21 mouse cellular contexts compared by ENCODE assay signal in genomic region chr4:100409521-100409920, GRCm38 (mm10).
DNase-seq lines count a peak whose midpoint lies in the region.
"Had no signal": no experiment of that assay in that cellular context is flagged by ENCODE, and none has a peak within 500 bp of the region (broad histone marks: within the 10 kb centered on the region; RNA-seq: fewer than 3 reads in every experiment).

No protein-coding gene starts in this region.

- no peak overlapping the region for H3K4me3 ChIP-seq in heart, embryonic 10.5 days
- H3K4me3 ChIP-seq: embryonic facial prominence, embryonic 10.5 days; embryonic facial prominence, embryonic 12.5 days; forebrain, embryonic 13.5 days; forebrain, embryonic 15.5 days had no signal

- no peaks in the 10 kb centered on the region; the same call in 1 of the 2 replicates for H3K9me3 ChIP-seq in heart, embryonic 10.5 days
- H3K9me3 ChIP-seq: embryonic facial prominence, embryonic 12.5 days; forebrain, embryonic 13.5 days; forebrain, embryonic 15.5 days had no signal

- H3K27me3 ChIP-seq in heart, embryonic 10.5 days (ENCODE audit: insufficient read depth, poor library complexity, severe bottlenecking): peaks cover 32% of the 10 kb centered on the region; the same call in 1 of the 2 replicates
- H3K27me3 ChIP-seq: CH12.LX; embryonic facial prominence, embryonic 12.5 days; forebrain, embryonic 13.5 days; forebrain, embryonic 15.5 days; Patski had no signal

- H3K36me3 ChIP-seq in heart, embryonic 10.5 days: 0 out of 2 replicates have a peak, but pooled peaks cover 4% of the 10 kb centered on the region
- H3K36me3 ChIP-seq: embryonic facial prominence, embryonic 12.5 days; forebrain, embryonic 15.5 days; G1E had no signal

- peak; percentile 34 to 66 for DNase-seq in adrenal gland, adult (ENCODE audit: inconsistent age in 2 of 2, low spot score in 1 of 2)
- no peak for DNase-seq in adrenal gland, postnatal 4 days (ENCODE audit: low spot score in 2 of 2)
- peak; percentile 21 for DNase-seq in adrenal gland, adult 8-10 months
- no peak for DNase-seq in adrenal gland, postnatal 25 days
- peak; percentile 83 for DNase-seq in heart, adult 11 months
- no peak for DNase-seq in heart, embryonic 10.5 days (ENCODE audit: low spot score)
- DNase-seq in retina, embryonic 14.5 days (ENCODE audit: low spot score): no peak
- DNase-seq: B cell, adult 2 months; cerebellum, adult 11-12 months; cerebellum, adult 2 months; cerebellum, adult 9-10 months; cerebellum, postnatal 10 days; cerebellum, postnatal 25 days; forebrain, postnatal 0 days had no signal

- H3K27ac ChIP-seq in heart, embryonic 10.5 days: no peak overlapping the region
- H3K27ac ChIP-seq: embryonic facial prominence, embryonic 10.5 days; embryonic facial prominence, embryonic 12.5 days; forebrain, embryonic 13.5 days; forebrain, embryonic 15.5 days had no signal

- WGBS in heart, embryonic 10.5 days: 37% methylated on average over 8 of the region's 8 CpGs

- H3K4me1 ChIP-seq in heart, embryonic 10.5 days: no peaks in the 10 kb centered on the region
- H3K4me1 ChIP-seq: forebrain, embryonic 15.5 days had no signal

Comparison
In these comparisons a context has a peak if more than half of its experiments do, and no peak if none do; other contexts are left out.
1. DNase-seq: peak in adrenal gland, adult (2 of 2), adrenal gland, adult 8-10 months (single experiment) and heart, adult 11 months (single experiment); none in adrenal gland, postnatal 4 days (0 of 2), adrenal gland, postnatal 25 days (single experiment), heart, embryonic 10.5 days (single experiment) and retina, embryonic 14.5 days (single experiment).